Mouse (Mus musculus): ENCODE results near the gene Mul1.
A peak's percentile ranks its signal among the peaks of the same experiment; 100 is the strongest.
"Not testable (repeated sequence)": the region's sequence is repeated elsewhere in the genome, so short reads cannot be mapped to it uniquely, and the experiment has no call there.

The Mul1 gene

GRCm38 (mm10) chr4:138434347-138435316 is at the start of gene Mul1:
Mul1 (plus strand) TSS chr4:138434671.
- DNase-seq (ENCODE audit: low read depth, low spot score), result peak; percentile 91

- no peak for DNase-seq (ENCODE audit: low read depth, low spot score)
These were observed 40.8 kb upstream of the Mul1 start for GRCm38 (mm10) chr4:138393703-138394102.

- DNase-seq (ENCODE audit: low read depth, low spot score), result no peak
These were observed 39.1 kb upstream of the Mul1 start for GRCm38 (mm10) chr4:138395087-138395970.

- no peak for DNase-seq (ENCODE audit: low read depth, low spot score)
These were observed 38.4 kb upstream of the Mul1 start, which contains the start of gene Fam43b for GRCm38 (mm10) chr4:138395971-138396645. Fam43b (minus strand) TSS chr4:138396528.

GRCm38 (mm10) chr4:138396711-138397110 is 37.8 kb upstream of the Mul1 start:
- no peak for DNase-seq (ENCODE audit: low read depth, low spot score)

- DNase-seq (ENCODE audit: low read depth, low spot score), result peak; percentile 22
These were observed 29.7 kb upstream of the Mul1 start for GRCm38 (mm10) chr4:138404806-138405205.

- no peak for DNase-seq (ENCODE audit: low read depth, low spot score)
These were observed 26.8 kb upstream of the Mul1 start for GRCm38 (mm10) chr4:138407479-138408194.

GRCm38 (mm10) chr4:138411011-138411410 is 23.5 kb upstream of the Mul1 start:
- DNase-seq (ENCODE audit: low read depth, low spot score), result no peak

- DNase-seq (ENCODE audit: low read depth, low spot score), result no peak
These were observed 22.9 kb upstream of the Mul1 start for GRCm38 (mm10) chr4:138411504-138412121.

GRCm38 (mm10) chr4:138414725-138415124 is 19.7 kb upstream of the Mul1 start:
- no peak for DNase-seq (ENCODE audit: low read depth, low spot score)

GRCm38 (mm10) chr4:138415991-138416390 is 18.5 kb upstream of the Mul1 start:
- DNase-seq (ENCODE audit: low read depth, low spot score), result no peak

- no peak for DNase-seq (ENCODE audit: low read depth, low spot score)
These were observed 18.1 kb upstream of the Mul1 start for GRCm38 (mm10) chr4:138416414-138416813.

- DNase-seq (ENCODE audit: low read depth, low spot score), result no peak
These were observed 16.6 kb upstream of the Mul1 start for GRCm38 (mm10) chr4:138417882-138418281.

- no peak for DNase-seq (ENCODE audit: low read depth, low spot score)
These were observed 16.0 kb upstream of the Mul1 start for GRCm38 (mm10) chr4:138418340-138418957.

- no peak for DNase-seq (ENCODE audit: low read depth, low spot score)
These were observed 9.4 kb upstream of the Mul1 start for GRCm38 (mm10) chr4:138425028-138425427.

GRCm38 (mm10) chr4:138425604-138426003 is 8.9 kb upstream of the Mul1 start:
- DNase-seq (ENCODE audit: low read depth, low spot score), result not testable (repeated sequence)

GRCm38 (mm10) chr4:138426778-138427705 is 7.4 kb upstream of the Mul1 start:
- peak; percentile 64 for DNase-seq (ENCODE audit: low read depth, low spot score)

- DNase-seq (ENCODE audit: low read depth, low spot score), result no peak
These were observed 4.7 kb upstream of the Mul1 start for GRCm38 (mm10) chr4:138429778-138430177.

- DNase-seq (ENCODE audit: low read depth, low spot score), result no peak
These were observed 3.1 kb upstream of the Mul1 start for GRCm38 (mm10) chr4:138431340-138431739.

Measured in skeletal muscle tissue, adult 2 months (tissue).